Mouse (Mus musculus): Measurements from ENCODE around the gene Surf2. TPM values are rescaled to one million over a fixed set of nuclear protein-coding genes. Genes with fewer than 3 reads are reported as not detected.

Gene Surf2
- total and polyA plus RNA-seq, 3 experiments = 28.7 to 77.1 (median 43.9) TPM

DNA sequence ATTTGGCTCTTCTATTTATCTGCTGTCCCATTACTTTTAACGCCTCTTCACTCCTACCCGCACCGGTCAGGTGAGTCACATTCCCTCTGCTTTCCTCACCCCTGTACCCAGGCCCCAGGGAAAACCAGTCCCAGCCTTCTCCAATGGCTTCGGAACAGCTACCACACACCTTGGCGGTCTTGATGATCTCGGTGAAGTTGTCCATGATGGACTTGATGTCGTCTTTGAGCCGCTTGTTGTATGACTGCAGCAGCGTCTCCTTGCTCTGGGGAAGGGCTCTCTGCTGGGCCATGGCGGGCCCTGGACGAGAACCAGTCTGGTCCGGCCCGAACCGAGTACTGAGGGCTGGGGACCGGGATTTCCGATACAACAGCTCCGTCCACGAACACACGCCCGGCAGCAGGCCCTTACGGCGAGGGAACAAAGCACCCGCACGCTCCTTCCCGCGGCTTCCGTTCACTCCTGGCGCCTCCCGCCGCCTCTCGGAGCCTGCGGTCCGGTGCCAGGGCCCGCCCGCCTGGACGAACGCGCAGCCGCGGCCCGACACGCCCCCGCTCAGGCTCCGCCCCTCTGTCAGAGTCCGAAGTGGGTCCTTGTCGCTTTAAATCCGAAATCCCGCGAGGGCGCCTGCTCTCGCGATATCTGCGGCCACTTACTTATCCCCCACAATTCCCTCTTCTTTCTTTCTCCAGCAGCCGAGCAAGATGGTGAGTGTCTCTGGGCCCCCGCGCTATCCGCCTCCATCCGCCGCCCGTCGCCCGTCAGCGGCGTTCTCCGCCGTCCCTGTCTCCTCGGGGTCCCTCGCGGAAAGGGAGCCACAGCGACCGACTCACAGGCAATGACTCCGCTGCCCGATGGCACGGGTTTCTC lies 5.8 kb upstream of the Surf2 start, which contains the start of the genes Med22 and Rpl7a:
Gene Med22, minus strand, starts transcription at position 554 of the 870 bp plus-strand sequence.
Gene Rpl7a, plus strand, starts transcription at position 641 of the 870 bp plus-strand sequence.
- Histone ChIP-seq H3K27ac (ENCODE audit: insufficient read depth, low read depth) (peak within 1 kb of the TSS; percentile 83), H3K4me2 (ENCODE audit: insufficient read depth, low read depth, poor library complexity, severe bottlenecking) (peak within 1 kb of the TSS; percentile 90), H3K9ac (ENCODE audit: insufficient read depth, low read depth) (peak within 1 kb of the TSS; percentile 98), H3K36me3 (replicated peaks in 1 of 2; ENCODE audit: control insufficient read depth in 1 of 2, insufficient read depth in 1 of 2, low read length in 1 of 2) (peaks cover 59 to 72% of the 10 kb centered on the region in 2 experiments), H3K4me1 (ENCODE audit: control insufficient read depth in 1 of 2, insufficient read depth in 2 of 2) (peaks cover 21 to 52% of the 10 kb centered on the region in 2 experiments), H3K4me3 (replicated peaks in 1 of 3; ENCODE audit: low read depth in 2 of 3, low read length in 2 of 3, poor library complexity in 1 of 3) (peak within 1 kb of the TSS; percentile 69 to 98 (median 97)), H3K9me3 (replicated peaks; ENCODE audit: low read length) (no peaks in the 10 kb centered on the region), H3K27me3 (replicated peaks) (no peaks in the 10 kb centered on the region), H3K79me2 (replicated peaks; ENCODE audit: control insufficient read depth, extremely low read depth, insufficient read depth, poor library complexity, severe bottlenecking) (peaks cover 70% of the 10 kb centered on the region)
- TF ChIP-seq NELFE (IDR thresholded peaks at IDR 0.05; ENCODE audit: low read depth, low read length) = peak; percentile 97
- TF ChIP-seq TBP (conservative IDR thresholded peaks at IDR 0.05; ENCODE audit: low read depth, low read length) = peak; percentile 95
- TF ChIP-seq IRF4 (IDR thresholded peaks at IDR 0.05; ENCODE audit: low read depth, low read length) = 0 out of 2 replicates have a peak, but pooled peaks have one; percentile 7
- peak; percentile 84 for TF ChIP-seq NRF1 (IDR thresholded peaks at IDR 0.05; ENCODE audit: low read depth, low read length)
- no peak for TF ChIP-seq RAD21 (IDR thresholded peaks at IDR 0.05; ENCODE audit: low read depth, low read length)
- no peak for TF ChIP-seq GABPA (IDR thresholded peaks at IDR 0.05; ENCODE audit: insufficient replicate concordance, low read depth, low read length)
- TF ChIP-seq JUN (IDR thresholded peaks at IDR 0.05; ENCODE audit: insufficient read depth, low read depth, low read length) = no peak
- TF ChIP-seq MAFK (IDR thresholded peaks at IDR 0.05; ENCODE audit: insufficient replicate concordance, low read length) = no peak
- peak; percentile 80 for TF ChIP-seq HCFC1 (IDR thresholded peaks at IDR 0.05; ENCODE audit: low read depth, low read length)
- peak; percentile 84 for TF ChIP-seq SIN3A (IDR thresholded peaks at IDR 0.05; ENCODE audit: low read length)
- peak; percentile 3; the same call in 1 of the 2 replicates for TF ChIP-seq MAX (IDR thresholded peaks at IDR 0.05; ENCODE audit: low read length)
- TF ChIP-seq KAT2A (IDR thresholded peaks at IDR 0.05; ENCODE audit: insufficient replicate concordance, low read length) = peak; percentile 93
- TF ChIP-seq POLR2AphosphoS2 (IDR thresholded peaks at IDR 0.05; ENCODE audit: low read depth, low read length) = peak; percentile 82
- TF ChIP-seq MXI1 (IDR thresholded peaks at IDR 0.05; ENCODE audit: low read depth, low read length) = peak; percentile 73
- no peak for TF ChIP-seq MEF2A (IDR thresholded peaks at IDR 0.05; ENCODE audit: borderline replicate concordance, low read depth, low read length)
- TF ChIP-seq POLR2A (IDR thresholded peaks at IDR 0.05; ENCODE audit: low read depth, low read length) = peak; percentile 99
- peak; percentile 3; the same call in 1 of the 2 replicates for TF ChIP-seq RCOR1 (conservative IDR thresholded peaks at IDR 0.05; ENCODE audit: low read depth, low read length)
- TF ChIP-seq MYC (IDR thresholded peaks at IDR 0.05; ENCODE audit: low read depth, low read length) = peak; percentile 82
- TF ChIP-seq UBTF (IDR thresholded peaks at IDR 0.05; ENCODE audit: low read depth, low read length) = peak; percentile 13; the same call in 1 of the 2 replicates
- peak; percentile 97 for TF ChIP-seq TCF12 (IDR thresholded peaks at IDR 0.05; ENCODE audit: low read depth, low read length)
- peak; percentile 43; the same call in 1 of the 2 replicates for TF ChIP-seq BHLHE40 (IDR thresholded peaks at IDR 0.05; ENCODE audit: low read depth, low read length)
- TF ChIP-seq USF2 (conservative IDR thresholded peaks at IDR 0.05; ENCODE audit: low read depth, low read length) = no peak
- TF ChIP-seq CHD2 (IDR thresholded peaks at IDR 0.05; ENCODE audit: low read length) = peak; percentile 99
- TF ChIP-seq ZMIZ1 (IDR thresholded peaks at IDR 0.05; ENCODE audit: low read depth, low read length) = peak; percentile 94
- dilution Hi-C loops (cut with MboI; ENCODE audit: extremely low pct_ligation_motif_present, extremely low pct_unique_long_range_greater_than_20kb, low sequenced_read_pairs) = no loop called here
- in situ Hi-C loops (cut with MboI; ENCODE audit: low pct_ligation_motif_present, low pct_unique_long_range_greater_than_20kb, low sequenced_read_pairs) = no loop called here
- DNase-seq (ENCODE audit: extremely low read depth) = peak; percentile 98

Data from CH12.LX (cell line).